Mouse (Mus musculus): ENCODE measurements around the gene Skint9.
"Not testable (repeated sequence)": the region's sequence is repeated elsewhere in the genome, so short reads cannot be mapped to it uniquely, and the experiment has no call there.

The Skint9 gene

GRCm38 (mm10) chr4:112433885-112434284, at the start of gene Skint9:
Gene Skint9 (minus strand): TSS chr4:112433985.
- no peak for DNase-seq (ENCODE audit: low read depth)

- no peak for DNase-seq (ENCODE audit: low read depth)
Measured at GRCm38 (mm10) chr4:112432685-112433084, 1.1 kb downstream of the Skint9 start.

- no peak for DNase-seq (ENCODE audit: low read depth)
Measured at GRCm38 (mm10) chr4:112432223-112432622, 1.6 kb downstream of the Skint9 start.

DNA sequence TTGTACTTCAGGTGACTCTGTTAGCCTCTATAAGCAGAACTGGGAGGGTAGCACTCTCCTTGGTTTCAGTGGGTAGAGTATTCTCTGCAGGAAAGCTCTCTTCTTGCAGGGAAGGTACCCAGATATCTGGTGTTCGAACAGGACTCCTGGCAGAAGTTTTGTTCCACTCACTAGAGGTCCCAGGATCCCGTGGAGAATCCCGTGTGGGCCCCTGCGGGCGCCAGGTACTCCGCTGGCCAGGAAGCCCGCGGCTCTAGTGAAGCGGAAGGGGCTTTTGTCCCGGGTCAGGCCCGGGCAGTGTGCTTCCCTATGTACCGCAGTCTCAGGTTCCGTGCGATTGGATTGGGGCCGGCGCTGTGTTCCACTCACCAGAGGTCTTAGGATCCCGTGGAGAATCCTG, 84.7 kb downstream of the Skint9 start:
- not testable (repeated sequence) for DNase-seq (ENCODE audit: low read depth)
